Mouse (Mus musculus): Measurements from ENCODE around the gene Usp28.
"Not testable (repeated sequence)": the region's sequence is repeated elsewhere in the genome, so short reads cannot be mapped to it uniquely, and the experiment has no call there.

Usp28 gene

GRCm38 (mm10) chr9:48984845-48985707, at the start of gene Usp28:
TSS of gene Usp28 (plus strand) at chr9:48985375.
- peak; percentile 99 for DNase-seq (ENCODE audit: low read depth)

- DNase-seq (ENCODE audit: low read depth), result no peak
These were observed 42.8 kb upstream of the Usp28 start for GRCm38 (mm10) chr9:48942349-48942748.

- DNase-seq (ENCODE audit: low read depth), result no peak
These were observed 37.6 kb upstream of the Usp28 start for GRCm38 (mm10) chr9:48947565-48947964.

GRCm38 (mm10) chr9:48961314-48961713, 23.9 kb upstream of the Usp28 start:
- no peak for DNase-seq (ENCODE audit: low read depth)

- no peak for DNase-seq (ENCODE audit: low read depth)
These were observed 23.0 kb upstream of the Usp28 start for GRCm38 (mm10) chr9:48962131-48962530.

- DNase-seq (ENCODE audit: low read depth), result peak; percentile 66
These were observed 20.6 kb upstream of the Usp28 start, which contains the start of gene Htr3b for GRCm38 (mm10) chr9:48964587-48965040. TSS of gene Htr3b (minus strand) at chr9:48964990.

GRCm38 (mm10) chr9:48972494-48972893, 12.7 kb upstream of the Usp28 start:
- DNase-seq (ENCODE audit: low read depth), result peak; percentile 77

GRCm38 (mm10) chr9:48976661-48977355, 8.4 kb upstream of the Usp28 start:
- DNase-seq (ENCODE audit: low read depth), result no peak

- DNase-seq (ENCODE audit: low read depth), result peak; percentile 69
These were observed 4.8 kb upstream of the Usp28 start for GRCm38 (mm10) chr9:48980371-48980770.

- DNase-seq (ENCODE audit: low read depth), result peak; percentile 60
These were observed 4.4 kb upstream of the Usp28 start for GRCm38 (mm10) chr9:48980781-48981180.

- no peak for DNase-seq (ENCODE audit: low read depth)
These were observed 3.3 kb upstream of the Usp28 start for GRCm38 (mm10) chr9:48981827-48982226.

- not testable (repeated sequence) for DNase-seq (ENCODE audit: low read depth)
These were observed 1.4 kb upstream of the Usp28 start for GRCm38 (mm10) chr9:48983801-48984200.

GRCm38 (mm10) chr9:48984320-48984844, 793 bp upstream of the Usp28 start:
- DNase-seq (ENCODE audit: low read depth), result no peak

- DNase-seq (ENCODE audit: low read depth), result no peak
These were observed 523 bp downstream of the Usp28 start for GRCm38 (mm10) chr9:48985708-48986088.

GRCm38 (mm10) chr9:48986616-48987141, 1.5 kb downstream of the Usp28 start:
- DNase-seq (ENCODE audit: low read depth), result no peak

GRCm38 (mm10) chr9:48987201-48988101, 2.3 kb downstream of the Usp28 start:
- peak; percentile 15 for DNase-seq (ENCODE audit: low read depth)

- no peak for DNase-seq (ENCODE audit: low read depth)
These were observed 6.5 kb downstream of the Usp28 start for GRCm38 (mm10) chr9:48991671-48992070.

- peak; percentile 30 for DNase-seq (ENCODE audit: low read depth)
These were observed 9.6 kb downstream of the Usp28 start for GRCm38 (mm10) chr9:48994779-48995178.

GRCm38 (mm10) chr9:48995735-48996134, 10.6 kb downstream of the Usp28 start:
- no peak for DNase-seq (ENCODE audit: low read depth)

GRCm38 (mm10) chr9:48999256-48999655, 14.1 kb downstream of the Usp28 start:
- DNase-seq (ENCODE audit: low read depth), result no peak

GRCm38 (mm10) chr9:49015824-49016223, 30.6 kb downstream of the Usp28 start:
- DNase-seq (ENCODE audit: low read depth), result no peak

Data from naive thymus-derived CD4-positive, alpha-beta T cell, adult 2 months (primary cell).